Mouse (Mus musculus): ENCODE measurements around the gene Hist1h1e.
"Not testable (repeated sequence)": the region's sequence is repeated elsewhere in the genome, so short reads cannot be mapped to it uniquely, and the experiment has no call there.

Hist1h1e gene

GRCm38 (mm10) chr13:23592614-23593013, 29.7 kb downstream of the Hist1h1e start:
- DNase-seq (ENCODE audit: low read depth in 1 of 2, low spot score in 2 of 2) = no peak

GRCm38 (mm10) chr13:23591886-23592285, 30.5 kb downstream of the Hist1h1e start:
- not testable (repeated sequence) for DNase-seq (ENCODE audit: low read depth in 1 of 2, low spot score in 2 of 2)

GRCm38 (mm10) chr13:23591206-23591605, 31.2 kb downstream of the Hist1h1e start:
- no peak for DNase-seq (ENCODE audit: low read depth in 1 of 2, low spot score in 2 of 2)

- DNase-seq (ENCODE audit: low read depth in 1 of 2, low spot score in 2 of 2) = no peak
Measured at GRCm38 (mm10) chr13:23586940-23587225, 35.5 kb downstream of the Hist1h1e start.

GRCm38 (mm10) chr13:23586099-23586939, 36.0 kb downstream of the Hist1h1e start:
- DNase-seq (ENCODE audit: low read depth in 1 of 2, low spot score in 2 of 2) = no peak

GRCm38 (mm10) chr13:23585442-23586098, 36.8 kb downstream of the Hist1h1e start:
- DNase-seq (ENCODE audit: low read depth in 1 of 2, low spot score in 2 of 2) = peak; percentile 64 to 66

- DNase-seq (ENCODE audit: low read depth in 1 of 2, low spot score in 2 of 2) = peak in 1 of 2 experiments; percentile 69
Measured at GRCm38 (mm10) chr13:23585029-23585441, 37.3 kb downstream of the Hist1h1e start.

GRCm38 (mm10) chr13:23584331-23584730, 38.0 kb downstream of the Hist1h1e start:
- DNase-seq (ENCODE audit: low read depth in 1 of 2, low spot score in 2 of 2) = no peak

GRCm38 (mm10) chr13:23583387-23584068, 38.8 kb downstream of the Hist1h1e start:
- DNase-seq (ENCODE audit: low read depth in 1 of 2, low spot score in 2 of 2) = no peak

- no peak for DNase-seq (ENCODE audit: low read depth in 1 of 2, low spot score in 2 of 2)
Measured at GRCm38 (mm10) chr13:23582219-23583056, 39.9 kb downstream of the Hist1h1e start.

- DNase-seq (ENCODE audit: low read depth in 1 of 2, low spot score in 2 of 2) = peak; percentile 87 to 93
Measured at GRCm38 (mm10) chr13:23581408-23582218, 40.7 kb downstream of the Hist1h1e start, which contains the start of gene Hist1h4d. Hist1h4d (plus strand) TSS chr13:23581598.

- DNase-seq (ENCODE audit: low read depth in 1 of 2, low spot score in 2 of 2) = no peak
Measured at GRCm38 (mm10) chr13:23577835-23578234, 44.5 kb downstream of the Hist1h1e start.

- no peak for DNase-seq (ENCODE audit: low read depth in 1 of 2, low spot score in 2 of 2)
Measured at GRCm38 (mm10) chr13:23576906-23577639, 45.3 kb downstream of the Hist1h1e start.

GRCm38 (mm10) chr13:23576351-23576881, 45.9 kb downstream of the Hist1h1e start:
- no peak for DNase-seq (ENCODE audit: low read depth in 1 of 2, low spot score in 2 of 2)

GRCm38 (mm10) chr13:23575864-23576313, 46.5 kb downstream of the Hist1h1e start:
- not testable (repeated sequence) for DNase-seq (ENCODE audit: low read depth in 1 of 2, low spot score in 2 of 2)

- DNase-seq (ENCODE audit: low read depth in 1 of 2, low spot score in 2 of 2) = peak in 1 of 2 experiments; percentile 61
Measured at GRCm38 (mm10) chr13:23575271-23575851, 47.0 kb downstream of the Hist1h1e start, which contains the start of gene Hist1h3d. Hist1h3d (plus strand) TSS chr13:23575763.

GRCm38 (mm10) chr13:23574546-23575170, 47.7 kb downstream of the Hist1h1e start:
- DNase-seq (ENCODE audit: low read depth in 1 of 2, low spot score in 2 of 2) = not testable (repeated sequence)

- peak; percentile 82 to 87 for DNase-seq (ENCODE audit: low read depth in 1 of 2, low spot score in 2 of 2)
Measured at GRCm38 (mm10) chr13:23573898-23574524, 48.3 kb downstream of the Hist1h1e start, which contains the start of the genes Hist1h2bf and Hist1h2ad. Hist1h2bf (minus strand) TSS chr13:23574196. Hist1h2ad (plus strand) TSS chr13:23574381.

All from monocyte, adult 2 months (primary cell).